Mouse (Mus musculus) lung, postnatal 0 days (tissue): ENCODE data around the gene Zfp874a. TPM values are rescaled to one million over a fixed set of nuclear protein-coding genes. Genes with fewer than 3 reads are reported as not detected.
"Not testable (repeated sequence)": the region's sequence is repeated elsewhere in the genome, so short reads cannot be mapped to it uniquely, and the experiment has no call there.

Experiments
- ATAC-seq: fragments of 200-750 bp; cut with Nextera tagmentation; 2 replicates; pipeline ENCODE4 v1.8.0; 2017; ENCODE audit warnings: moderate library complexity
- DNase-seq: peaks from one replicate; pipeline ENCODE4 v3.0.0-alpha.2; 2016; ENCODE audit warnings: low spot score
- H3K27ac ChIP-seq: fragments of 300-500 bp; sonication (generic); 2 replicates; pipeline ENCODE4 v1.5.1; 2014; ENCODE audit warnings: antibody characterized with exemption, mild to moderate bottlenecking, low read length, mixed read lengths
- H3K27me3 ChIP-seq: fragments of 300-500 bp; sonication (generic); replicated peaks from 2 replicates; pipeline ENCODE4 v1.6.1; 2014; ENCODE audit warnings: low read length, mixed read lengths; ENCODE audit not compliant: insufficient read depth
- H3K36me3 ChIP-seq: fragments of 300-500 bp; sonication (generic); 2 replicates; pipeline ENCODE4 v1.6.1; 2014; ENCODE audit warnings: low read length, mixed read lengths; ENCODE audit not compliant: insufficient read depth
- H3K4me1 ChIP-seq: fragments of 300-500 bp; sonication (generic); 2 replicates; pipeline ENCODE4 v1.6.1; 2014; ENCODE audit warnings: antibody characterized with exemption, low read depth, low read length, mixed read lengths; ENCODE audit not compliant: insufficient read depth
- H3K4me2 ChIP-seq: fragments of 300-500 bp; sonication (generic); replicated peaks from 2 replicates; pipeline ENCODE4 v1.6.1; 2014; ENCODE audit warnings: low read depth, mild to moderate bottlenecking, low read length, moderate library complexity, mixed read lengths
- H3K4me3 ChIP-seq: fragments of 300-500 bp; sonication (generic); 2 replicates; pipeline ENCODE4 v1.5.1; 2014; ENCODE audit warnings: low read depth, low read length
- H3K9ac ChIP-seq: fragments of 300-500 bp; sonication (generic); replicated peaks from 2 replicates; pipeline ENCODE4 v1.6.1; 2014; ENCODE audit warnings: low read depth, mild to moderate bottlenecking
- H3K9me3 ChIP-seq: fragments of 300-500 bp; sonication (generic); 2 replicates; pipeline ENCODE4 v1.6.1; 2016; ENCODE audit warnings: low read length, mixed read lengths
- CTCF ChIP-seq: IDR thresholded peaks from 2 replicates; pipeline ENCODE4 v1.5.1; 2016; ENCODE audit warnings: antibody characterized with exemption, mild to moderate bottlenecking
- EP300 ChIP-seq: IDR thresholded peaks from 2 replicates; pipeline ENCODE4 v1.6.1; 2016; ENCODE audit warnings: antibody characterized with exemption, mild to moderate bottlenecking, control low read depth
- WGBS: fragments of 180-500 bp; shearing (Covaris S2); extraction: QIAGEN DNeasy Blood & Tissue Kit; methylation state at CpG from one replicate; pipeline ENCODE4 v1.1.7; 2014; 5-methylcytosine and 5-hydroxymethylcytosine counted together
- polyA plus RNA-seq: library from polyadenylated mRNA; unstranded; fragments of >200 nt; fragmentation: Nextera tagmentation; extraction: Ambion mirVana; gene quantifications from 2 replicates; pipeline ENCODE4 v1.2.1, GENCODE M21; 2015

Gene Zfp874a
- polyA plus RNA-seq, 1 experiment from 2014 or later, result 8.8 TPM

DNA sequence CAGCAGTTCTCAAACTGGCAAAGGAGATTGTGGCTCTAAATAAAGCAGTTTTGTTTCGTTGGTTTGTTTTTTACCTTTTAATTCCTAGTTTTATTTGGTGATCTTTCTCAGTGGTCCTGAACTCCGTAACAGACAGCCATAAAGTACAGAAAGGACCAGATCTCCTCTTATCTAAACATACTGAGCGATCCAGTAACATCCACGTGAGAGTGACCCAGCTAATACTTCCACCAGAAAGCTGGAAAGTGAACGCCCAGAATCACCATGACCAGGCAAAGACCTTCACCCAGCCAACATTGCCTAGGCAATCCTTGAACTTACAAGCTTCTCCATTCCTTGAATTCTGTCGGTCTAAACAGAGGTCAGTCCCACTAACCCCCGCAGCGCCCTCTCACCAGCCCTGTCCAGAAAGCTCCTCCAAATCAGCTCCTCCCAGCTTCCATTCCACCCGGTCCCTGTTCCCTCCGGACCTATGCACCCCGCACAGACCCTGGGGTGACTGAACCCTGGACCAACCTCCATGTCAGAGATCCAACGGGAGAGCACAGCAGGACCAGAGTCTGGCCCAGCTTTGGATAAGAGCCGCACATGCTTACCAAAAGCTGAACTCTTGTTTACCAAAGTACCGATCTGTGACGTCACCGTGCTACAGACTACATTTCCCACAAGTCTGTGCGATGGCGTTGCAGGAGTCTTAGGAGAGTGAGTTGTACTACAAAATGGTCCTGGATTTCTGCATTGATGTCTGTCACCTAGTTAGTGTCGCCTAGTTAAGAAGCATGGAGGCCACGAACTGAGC is 32.4 kb upstream of the Zfp874a start, which contains the start of gene Zfp874b:
Zfp874b (minus strand) TSS at position 634 of the 799 bp plus-strand sequence.
- Histone ChIP-seq H3K4me2 (peak within 1 kb of the TSS; percentile 54), H3K9me3 (no peaks in the 10 kb centered on the region), H3K27ac (peak within 1 kb of the TSS; percentile 69), H3K36me3 (no peaks in the 10 kb centered on the region), H3K4me3 (peak within 1 kb of the TSS; percentile 63), H3K9ac (peak within 1 kb of the TSS; percentile 65), H3K4me1 (peaks cover 4% of the 10 kb centered on the region; the same call in 1 of the 2 replicates), H3K27me3 (no peaks in the 10 kb centered on the region)
- ATAC-seq, result peak; percentile 97
- DNase-seq, result peak; percentile 96
- 3% methylated on average over 20 of the region's 20 CpGs for WGBS
- TF ChIP-seq EP300, result peak; percentile 41; the same call in 1 of the 2 replicates
- TF ChIP-seq CTCF, result 0 out of 2 replicates have a peak, but pooled peaks have one; percentile 2

DNA sequence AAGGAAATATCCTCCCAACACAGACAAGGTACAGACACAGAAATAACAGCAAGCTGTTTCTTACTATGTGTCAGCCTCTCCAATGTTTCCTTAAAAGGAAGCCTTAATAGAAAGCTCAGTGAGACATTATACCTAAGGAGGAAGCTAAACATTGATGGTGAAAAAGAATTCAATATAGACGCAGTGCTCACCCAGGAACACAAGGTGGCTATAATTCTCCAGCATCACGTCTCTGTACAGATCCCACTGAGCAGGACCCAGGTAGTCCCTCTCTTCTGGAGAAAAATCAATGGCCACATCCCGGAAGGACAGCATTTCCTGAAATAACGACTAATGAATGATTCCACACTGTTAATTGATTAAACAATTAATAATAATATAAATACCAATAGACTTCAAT is 30.1 kb upstream of the Zfp874a start:
- Histone ChIP-seq H3K4me1 (peaks cover 4% of the 10 kb centered on the region; the same call in 1 of the 2 replicates), H3K27ac (no peak overlapping the region), H3K4me3 (no peak overlapping the region), H3K36me3 (no peaks in the 10 kb centered on the region), H3K9me3 (no peaks in the 10 kb centered on the region), H3K27me3 (no peaks in the 10 kb centered on the region), H3K9ac (no peak overlapping the region), H3K4me2 (no peak overlapping the region)
- DNase-seq (no peak), ATAC-seq (no peak)
- 64% methylated on average over 4 of the region's 4 CpGs for WGBS
- TF ChIP-seq EP300 (no peak), CTCF (no peak)

DNA sequence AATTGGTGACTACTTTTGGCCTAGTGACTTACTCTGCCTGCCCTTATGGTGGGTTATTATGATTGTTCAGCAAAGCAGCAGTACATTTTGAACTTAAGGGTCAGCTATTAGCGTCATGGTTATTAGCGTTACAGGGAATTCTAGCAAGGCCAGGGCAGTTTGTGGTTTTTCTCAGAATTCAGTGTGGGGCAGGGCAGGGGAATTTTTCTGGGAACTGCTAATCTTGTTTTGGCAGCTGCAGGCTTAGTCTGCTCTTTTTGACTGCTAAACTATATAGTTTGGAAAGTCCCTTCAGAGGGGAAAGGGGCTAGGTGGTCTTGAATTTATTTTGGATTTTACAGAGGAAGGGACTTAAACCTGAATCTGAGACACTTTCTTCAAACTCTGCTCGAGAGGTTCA is 17.9 kb upstream of the Zfp874a start:
- no peak for ATAC-seq
- TF ChIP-seq EP300, result no peak
- TF ChIP-seq CTCF, result no peak
- no peaks in the 10 kb centered on the region for H3K27me3 ChIP-seq
- no peaks in the 10 kb centered on the region for H3K9me3 ChIP-seq
- peaks cover 9% of the 10 kb centered on the region for H3K36me3 ChIP-seq
- DNase-seq, result no peak
- H3K27ac ChIP-seq, result no peak overlapping the region
- no peak overlapping the region for H3K4me2 ChIP-seq
- no peak overlapping the region for H3K4me3 ChIP-seq
- H3K4me1 ChIP-seq, result no peaks in the 10 kb centered on the region
- 93% methylated on average over 3 of the region's 3 CpGs for WGBS
- no peak overlapping the region for H3K9ac ChIP-seq

DNA sequence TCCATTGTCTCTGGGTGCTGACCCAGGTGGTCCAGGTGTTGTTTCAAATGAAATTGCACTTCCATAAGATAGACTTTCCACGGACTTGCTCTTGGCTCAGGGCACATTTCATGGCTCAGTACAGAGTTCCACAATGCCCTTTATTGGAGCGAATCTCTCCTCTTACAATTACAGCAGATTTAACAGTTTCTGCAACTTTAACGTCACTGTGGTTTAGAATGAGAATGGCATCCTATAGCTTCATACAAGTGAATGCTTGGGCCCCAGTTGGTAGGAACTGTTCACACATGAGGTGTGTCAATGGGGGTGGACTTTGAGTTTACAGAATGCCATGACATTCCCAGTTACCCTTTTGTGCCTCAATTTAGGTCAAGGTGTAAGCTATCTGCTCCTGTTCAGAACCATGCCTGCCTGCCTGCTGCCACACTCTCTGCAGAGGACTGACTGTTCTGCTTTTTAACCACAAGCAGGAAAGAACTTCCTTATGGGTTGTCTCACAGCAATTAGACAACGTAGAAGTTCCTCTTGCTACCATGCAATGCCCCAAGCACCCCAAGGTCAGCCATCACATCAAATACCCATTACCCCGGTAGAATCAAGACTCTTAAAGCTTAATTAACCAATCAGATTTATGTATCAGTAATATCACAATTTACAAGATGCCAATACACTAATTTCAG is 12.2 kb upstream of the Zfp874a start:
- not testable (repeated sequence) for ATAC-seq, H3K27me3 ChIP-seq, H3K4me1 ChIP-seq, H3K9me3 ChIP-seq, H3K4me2 ChIP-seq, H3K4me3 ChIP-seq, H3K27ac ChIP-seq, H3K9ac ChIP-seq, H3K36me3 ChIP-seq
- 76% methylated on average over 3 of the region's 5 CpGs for WGBS
- DNase-seq, result peak; percentile 10

DNA sequence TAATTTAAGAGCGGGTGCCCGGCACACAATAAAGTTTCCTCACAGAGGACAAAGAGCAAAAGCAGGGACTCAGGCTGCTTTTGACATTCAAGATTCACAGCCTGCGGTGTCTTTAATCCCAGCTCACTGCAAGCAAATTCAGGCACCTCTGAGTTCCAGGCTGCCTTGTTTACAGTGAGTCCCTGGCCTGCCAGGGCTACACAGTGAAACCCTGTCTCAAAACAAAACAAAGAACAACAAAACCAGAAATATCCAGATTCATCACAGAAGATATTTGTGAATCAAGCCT is 541 bp upstream of the Zfp874a start:
- WGBS, result 8% methylated on average over 3 of the region's 3 CpGs
- 0 out of 2 replicates have a peak, but pooled peaks have one; percentile 20 for ATAC-seq
- H3K27ac ChIP-seq, result peak overlapping the region; percentile 68; the same call in 1 of the 2 replicates

DNA sequence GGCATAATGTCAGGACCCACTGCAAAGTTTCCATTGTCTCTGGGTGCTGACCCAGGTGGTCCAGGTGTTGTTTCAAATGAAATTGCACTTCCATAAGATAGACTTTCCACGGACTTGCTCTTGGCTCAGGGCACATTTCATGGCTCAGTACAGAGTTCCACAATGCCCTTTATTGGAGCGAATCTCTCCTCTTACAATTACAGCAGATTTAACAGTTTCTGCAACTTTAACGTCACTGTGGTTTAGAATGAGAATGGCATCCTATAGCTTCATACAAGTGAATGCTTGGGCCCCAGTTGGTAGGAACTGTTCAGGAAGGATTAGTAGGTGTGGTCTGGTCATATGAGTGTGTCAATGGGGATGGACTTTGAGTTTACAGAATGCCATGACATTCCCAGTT is 14.3 kb downstream of the Zfp874a start:
- H3K27me3 ChIP-seq, H3K27ac ChIP-seq, DNase-seq, H3K9me3 ChIP-seq, H3K4me2 ChIP-seq, H3K36me3 ChIP-seq, ATAC-seq, H3K4me1 ChIP-seq, H3K9ac ChIP-seq, H3K4me3 ChIP-seq: not testable (repeated sequence)
- WGBS, result 80% methylated on average over 1 of the region's 3 CpGs

More for the DNA sequence above, 541 bp upstream of the Zfp874a start:
- H3K4me2 ChIP-seq, result peak overlapping the region; percentile 60
- no peak for TF ChIP-seq CTCF
- no peak; the same call in 1 of the 2 replicates for TF ChIP-seq EP300
- peaks cover 7% of the 10 kb centered on the region for H3K36me3 ChIP-seq
- no peak for DNase-seq
- no peaks in the 10 kb centered on the region for H3K4me1 ChIP-seq
- H3K9me3 ChIP-seq, result no peaks in the 10 kb centered on the region
- peak overlapping the region; percentile 53; the same call in 1 of the 2 replicates for H3K4me3 ChIP-seq
- H3K27me3 ChIP-seq, result no peaks in the 10 kb centered on the region
- H3K9ac ChIP-seq, result peak overlapping the region; percentile 30; the same call in 1 of the 2 replicates
